Mouse (Mus musculus): Measurements from ENCODE around the gene Gm27021. TPM values are rescaled to one million over a fixed set of nuclear protein-coding genes. Genes with fewer than 3 reads are reported as not detected.

The Gm27021 gene
- polyA plus RNA-seq, 1 experiment from 2014 or later = 2.3 TPM

DNA sequence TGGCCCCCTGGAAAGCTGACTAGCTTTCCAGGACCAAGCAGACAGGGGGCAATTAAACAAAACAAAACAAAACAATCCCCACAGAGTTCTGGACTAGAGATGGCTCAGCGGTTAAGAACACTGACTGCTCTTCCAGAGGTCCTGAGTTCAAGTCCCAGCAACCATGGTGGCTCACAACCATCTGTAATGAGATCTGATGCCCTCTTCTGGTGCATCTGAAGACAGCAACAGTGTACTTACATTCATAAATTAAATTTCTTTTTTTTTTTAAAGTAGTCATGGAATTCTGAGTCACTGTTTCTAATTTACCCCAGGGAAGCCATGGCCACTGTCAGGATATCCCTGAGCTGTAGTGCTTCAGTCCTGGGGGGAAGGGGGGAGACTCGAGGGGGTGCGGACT is 53.4 kb downstream of the Gm27021 start:
- Histone ChIP-seq H3K9ac (no peak overlapping the region), H3K9me3 (no peaks in the 10 kb centered on the region), H3K4me1 (peaks cover 2% of the 10 kb centered on the region; the same call in 1 of the 2 replicates), H3K4me2 (no peak overlapping the region), H3K36me3 (no peaks in the 10 kb centered on the region), H3K4me3 (no peak overlapping the region), H3K27me3 (no peaks in the 10 kb centered on the region), H3K27ac (no peak overlapping the region)
- 76% methylated on average over 3 of the region's 3 CpGs for WGBS
- ATAC-seq (ENCODE audit: borderline replicate concordance, extremely low read depth, low FRiP score, low TSS enrichment) = no peak

DNA sequence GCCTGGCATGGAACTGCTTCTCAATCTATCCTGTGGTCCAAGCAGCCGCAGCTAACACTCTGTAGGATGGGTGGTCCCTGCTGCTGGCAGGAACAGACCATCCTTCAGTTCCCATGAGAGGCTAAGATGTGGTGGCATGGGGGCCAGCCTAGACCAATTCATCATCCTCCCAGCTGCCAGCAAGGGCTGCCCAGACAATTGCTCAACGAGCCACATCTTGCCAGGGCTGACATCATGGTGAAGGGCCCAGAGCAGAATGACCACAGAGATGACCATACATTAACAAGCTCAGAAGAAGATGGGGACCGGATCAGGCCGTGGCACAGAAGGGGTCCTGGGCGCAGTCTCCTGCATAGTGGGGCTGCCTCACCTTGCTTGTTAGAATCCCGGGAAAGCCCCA is 57.1 kb downstream of the Gm27021 start:
- H3K36me3 ChIP-seq = no peaks in the 10 kb centered on the region

DNA sequence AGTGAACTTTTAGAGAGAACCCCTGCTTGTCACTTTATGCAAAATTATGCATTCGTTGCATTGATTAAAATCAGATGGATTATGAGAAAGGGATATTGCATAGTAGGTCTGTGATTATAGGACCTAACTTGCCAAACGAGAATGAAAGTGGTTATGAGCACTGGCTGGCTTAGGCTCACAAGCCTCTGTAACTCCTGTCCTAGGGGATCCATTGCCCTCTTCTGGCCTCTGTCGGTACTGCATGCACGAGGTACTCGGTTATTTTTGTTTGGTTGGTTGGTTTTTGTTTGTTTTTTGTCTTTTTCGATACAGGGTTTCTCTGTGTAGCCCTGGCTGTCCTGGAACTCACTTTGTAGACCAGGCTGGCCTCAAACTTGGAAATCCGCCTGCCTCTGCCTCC is 60.0 kb downstream of the Gm27021 start:
- Histone ChIP-seq H3K4me2 (no peak overlapping the region), H3K4me3 (no peak overlapping the region), H3K27ac (no peak overlapping the region), H3K9me3 (no peaks in the 10 kb centered on the region), H3K9ac (no peak overlapping the region), H3K4me1 (no peaks in the 10 kb centered on the region), H3K27me3 (no peaks in the 10 kb centered on the region), H3K36me3 (no peaks in the 10 kb centered on the region)
- ATAC-seq (ENCODE audit: borderline replicate concordance, extremely low read depth, low FRiP score, low TSS enrichment) = no peak
- 14% methylated on average over 7 of the region's 7 CpGs for WGBS

More for the DNA sequence above, 57.1 kb downstream of the Gm27021 start:
- Histone ChIP-seq H3K27me3 (no peaks in the 10 kb centered on the region), H3K4me3 (no peak overlapping the region), H3K9ac (no peak overlapping the region), H3K9me3 (no peaks in the 10 kb centered on the region), H3K4me1 (no peaks in the 10 kb centered on the region), H3K27ac (no peak overlapping the region), H3K4me2 (no peak overlapping the region)
- WGBS = 77% methylated on average over 6 of the region's 6 CpGs
- no peak for ATAC-seq (ENCODE audit: borderline replicate concordance, extremely low read depth, low FRiP score, low TSS enrichment)

- no peaks in the 10 kb centered on the region for H3K36me3 ChIP-seq
- no peak overlapping the region for H3K27ac ChIP-seq
- no peak for ATAC-seq (ENCODE audit: borderline replicate concordance, extremely low read depth, low FRiP score, low TSS enrichment)
- no peaks in the 10 kb centered on the region for H3K27me3 ChIP-seq
- no peak overlapping the region for H3K4me3 ChIP-seq
- WGBS = 73% methylated on average over 9 of the region's 9 CpGs
- H3K4me2 ChIP-seq = no peak overlapping the region
- H3K9ac ChIP-seq = no peak overlapping the region
- H3K4me1 ChIP-seq = no peaks in the 10 kb centered on the region
- no peaks in the 10 kb centered on the region for H3K9me3 ChIP-seq
Measured at GRCm38 (mm10) chr8:120607460-120607859, 60.4 kb downstream of the Gm27021 start.

DNA sequence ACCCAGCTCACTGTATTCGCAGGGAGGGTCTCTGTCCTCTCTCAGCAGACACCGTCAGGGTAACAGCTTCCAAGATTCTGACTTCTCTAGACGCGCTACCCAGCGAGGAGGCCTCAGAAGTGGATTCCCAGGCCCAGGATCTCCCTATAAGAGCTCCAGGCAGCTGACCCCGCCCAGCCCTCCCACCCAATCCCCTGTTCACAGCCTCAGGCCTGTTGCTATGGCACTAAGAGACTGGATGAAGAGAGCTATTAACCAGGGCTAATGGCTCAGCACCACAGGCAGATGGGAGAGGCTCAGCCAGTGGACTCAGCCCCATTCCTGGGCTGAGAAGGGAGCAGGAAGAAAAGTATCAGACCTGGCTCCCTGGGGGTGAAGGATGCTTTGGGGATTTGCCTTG is 65.2 kb downstream of the Gm27021 start:
- peak; percentile 32; the same call in 1 of the 2 replicates for ATAC-seq (ENCODE audit: borderline replicate concordance, extremely low read depth, low FRiP score, low TSS enrichment)
- H3K9ac ChIP-seq = no peak overlapping the region
- H3K9me3 ChIP-seq = no peaks in the 10 kb centered on the region
- no peak overlapping the region for H3K27ac ChIP-seq
- no peak overlapping the region for H3K4me3 ChIP-seq
- peaks cover 8% of the 10 kb centered on the region for H3K4me1 ChIP-seq
- no peaks in the 10 kb centered on the region for H3K27me3 ChIP-seq
- no peaks in the 10 kb centered on the region for H3K36me3 ChIP-seq
- H3K4me2 ChIP-seq = no peak overlapping the region
- 28% methylated on average over 6 of the region's 6 CpGs for WGBS

DNA sequence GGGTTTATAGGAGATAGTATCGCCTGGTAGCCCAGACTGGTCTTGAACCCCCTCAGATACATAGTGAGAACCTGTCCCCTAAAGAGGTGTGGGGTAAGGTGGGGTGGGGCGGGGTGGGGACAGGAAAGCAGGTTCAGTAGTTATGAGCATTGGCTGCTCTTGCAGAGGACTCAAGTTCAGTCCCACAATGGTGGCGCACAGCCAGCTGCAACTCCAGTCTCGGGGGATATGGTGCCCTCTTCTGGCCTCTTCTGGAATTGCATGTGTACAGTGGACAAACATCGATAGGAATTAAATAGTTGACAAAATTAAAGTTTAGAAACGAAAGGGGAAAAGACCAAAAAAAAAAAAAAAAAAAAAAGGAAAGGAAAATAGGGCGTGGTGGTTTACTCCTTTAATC is 68.4 kb downstream of the Gm27021 start:
- Histone ChIP-seq H3K27ac (no peak overlapping the region), H3K4me2 (no peak overlapping the region), H3K9ac (no peak overlapping the region), H3K9me3 (no peaks in the 10 kb centered on the region), H3K27me3 (no peaks in the 10 kb centered on the region), H3K36me3 (no peaks in the 10 kb centered on the region), H3K4me3 (no peak overlapping the region), H3K4me1 (peaks cover 8% of the 10 kb centered on the region)
- ATAC-seq (ENCODE audit: borderline replicate concordance, extremely low read depth, low FRiP score, low TSS enrichment) = no peak
- WGBS = 48% methylated on average over 7 of the region's 7 CpGs

- Histone ChIP-seq H3K4me2 (peak overlapping the region; percentile 57), H3K36me3 (no peaks in the 10 kb centered on the region), H3K4me1 (peaks cover 8% of the 10 kb centered on the region), H3K27ac (no peak overlapping the region), H3K9ac (peak overlapping the region; percentile 18; the same call in 1 of the 2 replicates), H3K9me3 (no peaks in the 10 kb centered on the region), H3K27me3 (no peaks in the 10 kb centered on the region), H3K4me3 (peak overlapping the region; percentile 16; the same call in 1 of the 2 replicates)
- peak; percentile 24; the same call in 1 of the 2 replicates for ATAC-seq (ENCODE audit: borderline replicate concordance, extremely low read depth, low FRiP score, low TSS enrichment)
- 11% methylated on average over 24 of the region's 24 CpGs for WGBS
Measured at GRCm38 (mm10) chr8:120598579-120598978, 69.3 kb downstream of the Gm27021 start.

GRCm38 (mm10) chr8:120595963-120596362 is 71.9 kb downstream of the Gm27021 start:
- Histone ChIP-seq H3K27me3 (no peaks in the 10 kb centered on the region), H3K4me3 (no peak overlapping the region), H3K4me1 (peaks cover 16% of the 10 kb centered on the region), H3K36me3 (no peaks in the 10 kb centered on the region), H3K4me2 (no peak overlapping the region), H3K27ac (no peak overlapping the region), H3K9me3 (no peaks in the 10 kb centered on the region), H3K9ac (no peak overlapping the region)
- ATAC-seq (ENCODE audit: borderline replicate concordance, extremely low read depth, low FRiP score, low TSS enrichment) = no peak
- 10% methylated on average over 5 of the region's 5 CpGs for WGBS

DNA sequence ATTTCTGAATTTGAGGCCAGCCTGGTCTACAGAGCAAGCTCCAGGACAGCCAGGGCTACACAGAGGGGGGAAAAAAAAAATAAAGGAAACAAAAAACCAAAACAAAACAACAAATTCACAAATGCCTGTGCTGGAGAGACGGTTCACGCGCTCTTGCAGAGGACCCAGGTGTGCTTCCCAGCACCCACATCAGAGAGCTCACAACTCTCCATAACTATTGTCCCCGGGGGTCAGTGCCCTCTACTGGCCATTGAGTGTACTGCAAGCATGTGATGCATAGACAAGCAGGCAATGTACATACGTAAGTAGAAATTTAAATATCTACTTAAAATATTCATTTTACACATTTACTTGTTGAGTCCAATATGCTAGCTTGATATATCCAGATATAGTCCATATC is 73.3 kb downstream of the Gm27021 start:
- Histone ChIP-seq H3K4me2 (no peak overlapping the region), H3K4me3 (no peak overlapping the region), H3K9me3 (no peaks in the 10 kb centered on the region), H3K27me3 (no peaks in the 10 kb centered on the region), H3K9ac (no peak overlapping the region), H3K27ac (no peak overlapping the region), H3K4me1 (peaks cover 22% of the 10 kb centered on the region), H3K36me3 (no peaks in the 10 kb centered on the region)
- WGBS = 80% methylated on average over 5 of the region's 5 CpGs
- ATAC-seq (ENCODE audit: borderline replicate concordance, extremely low read depth, low FRiP score, low TSS enrichment) = no peak

DNA sequence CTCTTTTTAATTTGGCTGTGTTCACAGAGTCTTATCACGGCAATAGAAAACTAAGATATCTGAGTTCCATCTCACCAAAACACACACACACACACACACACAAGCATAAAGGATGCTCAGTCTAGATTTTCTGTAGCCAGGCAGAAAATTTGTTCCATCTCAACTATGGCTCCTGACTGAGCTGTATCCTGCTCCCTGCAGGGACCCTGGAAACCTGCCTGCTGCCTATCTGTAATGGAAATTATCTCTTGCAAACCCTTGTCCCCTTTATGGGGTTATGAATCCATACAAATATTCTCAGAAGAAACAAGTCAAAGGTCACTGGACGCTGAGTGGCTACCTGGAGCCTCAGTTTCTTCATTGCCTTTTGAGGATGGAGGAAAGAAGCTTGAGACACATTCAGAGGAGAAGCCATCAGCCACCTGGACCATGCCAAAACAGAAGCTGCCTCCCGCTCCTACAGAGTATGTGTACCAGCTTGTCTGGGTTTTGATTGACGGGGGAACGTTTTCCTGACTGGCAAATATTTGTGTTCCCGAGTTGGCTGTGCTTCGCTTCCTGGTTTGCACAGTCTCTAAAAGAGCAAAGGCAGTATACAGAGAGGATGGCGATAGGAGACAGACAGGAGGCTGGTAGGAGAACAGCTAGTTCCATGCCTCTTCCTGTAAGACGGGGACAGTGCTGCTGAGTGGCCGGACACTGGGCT is 76.1 kb downstream of the Gm27021 start:
- H3K4me1 ChIP-seq = peaks cover 32% of the 10 kb centered on the region
- H3K27ac ChIP-seq = no peak overlapping the region
- no peaks in the 10 kb centered on the region for H3K27me3 ChIP-seq
- no peak for ATAC-seq (ENCODE audit: borderline replicate concordance, extremely low read depth, low FRiP score, low TSS enrichment)
- no peaks in the 10 kb centered on the region for H3K36me3 ChIP-seq
- no peak overlapping the region for H3K4me2 ChIP-seq
- no peak overlapping the region for H3K4me3 ChIP-seq
- no peak overlapping the region for H3K9ac ChIP-seq
- H3K9me3 ChIP-seq = no peaks in the 10 kb centered on the region
- 38% methylated on average over 10 of the region's 10 CpGs for WGBS

- no peak for ATAC-seq (ENCODE audit: borderline replicate concordance, extremely low read depth, low FRiP score, low TSS enrichment)
- Histone ChIP-seq H3K9ac (peak overlapping the region; percentile 31), H3K9me3 (no peaks in the 10 kb centered on the region), H3K4me3 (peak overlapping the region; percentile 49), H3K27ac (peak overlapping the region; percentile 50), H3K4me2 (peak overlapping the region; percentile 70), H3K4me1 (peaks cover 32% of the 10 kb centered on the region), H3K27me3 (no peaks in the 10 kb centered on the region), H3K36me3 (peaks cover 10% of the 10 kb centered on the region; the same call in 1 of the 2 replicates)
- WGBS = 46% methylated on average over 2 of the region's 2 CpGs
Measured at GRCm38 (mm10) chr8:120589921-120590320, 78.0 kb downstream of the Gm27021 start.

GRCm38 (mm10) chr8:120588908-120589771 is 78.7 kb downstream of the Gm27021 start, which contains the start of gene Gins2:
Gins2 (minus strand) TSS chr8:120589304.
- H3K9me3 ChIP-seq = no peaks in the 10 kb centered on the region
- H3K27me3 ChIP-seq = no peaks in the 10 kb centered on the region
- H3K36me3 ChIP-seq = peaks cover 15% of the 10 kb centered on the region; the same call in 1 of the 2 replicates
- H3K9ac ChIP-seq = peak within 1 kb of the TSS; percentile 82
- ATAC-seq (ENCODE audit: borderline replicate concordance, extremely low read depth, low FRiP score, low TSS enrichment) = peak; percentile 98
- peak within 1 kb of the TSS; percentile 90 for H3K4me2 ChIP-seq
- H3K27ac ChIP-seq = peak within 1 kb of the TSS; percentile 64
- H3K4me1 ChIP-seq = peaks cover 32% of the 10 kb centered on the region
- peak within 1 kb of the TSS; percentile 74 for H3K4me3 ChIP-seq
- WGBS = under 1% methylated on average over 67 of the region's 67 CpGs
